Mouse (Mus musculus): ENCODE measurements at regions not wholly inside any gene's neighbourhood (a gene's known extent, or its start where the extent isn't known, plus 50 kb on each side); places are given as distances from the start of the nearest gene placed in this dataset.
"Not testable (repeated sequence)": the region's sequence is repeated elsewhere in the genome, so short reads cannot be mapped to it uniquely, and the experiment has no call there.

DNA sequence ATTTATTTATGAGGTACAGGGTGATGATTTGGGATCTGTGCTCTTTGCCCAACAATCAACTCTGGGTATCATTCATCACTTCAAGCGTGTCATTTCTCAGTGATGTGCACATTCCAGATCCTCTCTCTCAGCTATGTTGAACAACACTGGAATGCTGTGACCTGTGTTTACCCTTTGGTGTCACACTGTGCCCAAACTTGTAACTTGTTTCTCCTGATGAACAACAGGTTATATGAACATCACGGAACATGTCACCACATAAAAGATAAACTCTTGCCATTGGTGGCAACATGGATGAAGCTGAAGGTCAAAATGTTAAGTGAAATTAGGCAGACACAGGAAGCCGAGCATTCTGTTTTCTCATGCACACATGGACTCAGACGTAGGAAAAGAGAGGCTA lies 1330.9 kb upstream of the A1bg start:
- Histone ChIP-seq H3K27me3 (ENCODE audit: control insufficient read depth, insufficient read depth, low read length, poor library complexity, severe bottlenecking) (no peaks in the 10 kb centered on the region), H3K9me3 (replicated peaks; ENCODE audit: control insufficient read depth, insufficient read depth, low read length, poor library complexity, severe bottlenecking) (no peaks in the 10 kb centered on the region), H3K36me3 (ENCODE audit: control insufficient read depth, insufficient read depth, low read length, poor library complexity, severe bottlenecking) (peaks cover 27% of the 10 kb centered on the region), H3K27ac (ENCODE audit: insufficient read depth, low read length) (no peak overlapping the region), H3K9ac (ENCODE audit: low read depth, poor library complexity, severe bottlenecking) (no peak overlapping the region), H3K4me3 (ENCODE audit: low read depth, low read length) (no peak overlapping the region), H3K4me1 (ENCODE audit: control insufficient read depth, insufficient read depth, low read length) (no peaks in the 10 kb centered on the region)
- TF ChIP-seq EP300 (IDR thresholded peaks at IDR 0.05; ENCODE audit: insufficient read depth, low read depth, low read length) = no peak
- no peak for TF ChIP-seq POLR2A (IDR thresholded peaks at IDR 0.05; ENCODE audit: insufficient read depth, low read length)
- no peak for TF ChIP-seq CTCF (IDR thresholded peaks at IDR 0.05; ENCODE audit: low read depth, low read length)

- not testable (repeated sequence) for H3K27ac ChIP-seq (ENCODE audit: insufficient read depth, low read length); H3K9me3 ChIP-seq (replicated peaks; ENCODE audit: control insufficient read depth, insufficient read depth, low read length, poor library complexity, severe bottlenecking)
Observed at GRCm38 (mm10) chr15:62252078-62252833, 1329.4 kb upstream of the A1bg start.

GRCm38 (mm10) chr15:62249436-62249835 lies 1326.6 kb upstream of the A1bg start:
- Histone ChIP-seq H3K27ac (ENCODE audit: insufficient read depth, low read length) (no peak overlapping the region), H3K4me1 (ENCODE audit: control insufficient read depth, insufficient read depth, low read length) (no peaks in the 10 kb centered on the region), H3K9ac (ENCODE audit: low read depth, poor library complexity, severe bottlenecking) (no peak overlapping the region), H3K27me3 (ENCODE audit: control insufficient read depth, insufficient read depth, low read length, poor library complexity, severe bottlenecking) (no peaks in the 10 kb centered on the region), H3K36me3 (ENCODE audit: control insufficient read depth, insufficient read depth, low read length, poor library complexity, severe bottlenecking) (peaks cover 41% of the 10 kb centered on the region), H3K4me3 (ENCODE audit: low read depth, low read length) (no peak overlapping the region), H3K9me3 (replicated peaks; ENCODE audit: control insufficient read depth, insufficient read depth, low read length, poor library complexity, severe bottlenecking) (no peaks in the 10 kb centered on the region)
- TF ChIP-seq POLR2A (IDR thresholded peaks at IDR 0.05; ENCODE audit: insufficient read depth, low read length) (no peak), CTCF (IDR thresholded peaks at IDR 0.05; ENCODE audit: low read depth, low read length) (no peak), EP300 (IDR thresholded peaks at IDR 0.05; ENCODE audit: insufficient read depth, low read depth, low read length) (no peak)

More at GRCm38 (mm10) chr15:62252078-62252833, 1329.4 kb upstream of the A1bg start:
- H3K27me3 ChIP-seq (ENCODE audit: control insufficient read depth, insufficient read depth, low read length, poor library complexity, severe bottlenecking); H3K4me1 ChIP-seq (ENCODE audit: control insufficient read depth, insufficient read depth, low read length); H3K4me3 ChIP-seq (ENCODE audit: low read depth, low read length); H3K9ac ChIP-seq (ENCODE audit: low read depth, poor library complexity, severe bottlenecking): not testable (repeated sequence)
- H3K36me3 ChIP-seq (ENCODE audit: control insufficient read depth, insufficient read depth, low read length, poor library complexity, severe bottlenecking) = peaks cover 32% of the 10 kb centered on the region

- H3K9me3 ChIP-seq (replicated peaks; ENCODE audit: control insufficient read depth, insufficient read depth, low read length, poor library complexity, severe bottlenecking) = no peaks in the 10 kb centered on the region
- peaks cover 62% of the 10 kb centered on the region for H3K36me3 ChIP-seq (ENCODE audit: control insufficient read depth, insufficient read depth, low read length, poor library complexity, severe bottlenecking)
- H3K27me3 ChIP-seq (ENCODE audit: control insufficient read depth, insufficient read depth, low read length, poor library complexity, severe bottlenecking) = no peaks in the 10 kb centered on the region
- peaks cover under 1% of the 10 kb centered on the region for H3K4me1 ChIP-seq (ENCODE audit: control insufficient read depth, insufficient read depth, low read length)
- H3K4me3 ChIP-seq (ENCODE audit: low read depth, low read length) = no peak overlapping the region
- TF ChIP-seq CTCF (IDR thresholded peaks at IDR 0.05; ENCODE audit: low read depth, low read length) (no peak), POLR2A (IDR thresholded peaks at IDR 0.05; ENCODE audit: insufficient read depth, low read length) (no peak), EP300 (IDR thresholded peaks at IDR 0.05; ENCODE audit: insufficient read depth, low read depth, low read length) (no peak)
- no peak overlapping the region for H3K27ac ChIP-seq (ENCODE audit: insufficient read depth, low read length)
- no peak overlapping the region for H3K9ac ChIP-seq (ENCODE audit: low read depth, poor library complexity, severe bottlenecking)
Observed at GRCm38 (mm10) chr15:62246561-62247079, 1323.8 kb upstream of the A1bg start.

GRCm38 (mm10) chr15:62245237-62245636 lies 1322.4 kb upstream of the A1bg start:
- Histone ChIP-seq H3K9me3 (replicated peaks; ENCODE audit: control insufficient read depth, insufficient read depth, low read length, poor library complexity, severe bottlenecking) (no peaks in the 10 kb centered on the region), H3K36me3 (ENCODE audit: control insufficient read depth, insufficient read depth, low read length, poor library complexity, severe bottlenecking) (peaks cover 56% of the 10 kb centered on the region), H3K9ac (ENCODE audit: low read depth, poor library complexity, severe bottlenecking) (no peak overlapping the region), H3K27ac (ENCODE audit: insufficient read depth, low read length) (no peak overlapping the region), H3K4me3 (ENCODE audit: low read depth, low read length) (no peak overlapping the region), H3K4me1 (ENCODE audit: control insufficient read depth, insufficient read depth, low read length) (peaks cover 1% of the 10 kb centered on the region), H3K27me3 (ENCODE audit: control insufficient read depth, insufficient read depth, low read length, poor library complexity, severe bottlenecking) (no peaks in the 10 kb centered on the region)
- no peak for TF ChIP-seq CTCF (IDR thresholded peaks at IDR 0.05; ENCODE audit: low read depth, low read length)
- no peak for TF ChIP-seq POLR2A (IDR thresholded peaks at IDR 0.05; ENCODE audit: insufficient read depth, low read length)
- TF ChIP-seq EP300 (IDR thresholded peaks at IDR 0.05; ENCODE audit: insufficient read depth, low read depth, low read length) = no peak

DNA sequence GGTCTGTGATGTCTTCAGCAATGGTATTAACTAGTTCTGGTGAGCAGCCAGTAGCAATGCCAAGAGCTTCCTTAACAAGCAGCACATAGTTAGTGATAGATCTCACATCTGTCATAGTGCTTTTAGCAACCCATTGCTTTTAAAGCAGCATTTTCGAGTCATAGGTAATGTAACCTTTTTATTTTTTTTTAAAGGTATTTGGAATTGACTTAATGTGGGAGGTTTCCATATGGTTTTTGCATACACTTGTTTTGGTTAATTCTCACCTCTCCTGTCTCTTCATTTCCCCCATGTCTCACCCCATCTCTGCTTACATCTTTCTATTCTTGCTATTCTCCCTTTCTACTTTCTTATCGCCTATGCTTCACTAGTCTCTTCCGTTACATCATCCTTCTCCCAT lies 1322.0 kb upstream of the A1bg start:
- Histone ChIP-seq H3K27me3 (ENCODE audit: control insufficient read depth, insufficient read depth, low read length, poor library complexity, severe bottlenecking) (no peaks in the 10 kb centered on the region), H3K4me3 (ENCODE audit: low read depth, low read length) (no peak overlapping the region), H3K27ac (ENCODE audit: insufficient read depth, low read length) (no peak overlapping the region), H3K4me1 (ENCODE audit: control insufficient read depth, insufficient read depth, low read length) (peaks cover 1% of the 10 kb centered on the region), H3K9me3 (replicated peaks; ENCODE audit: control insufficient read depth, insufficient read depth, low read length, poor library complexity, severe bottlenecking) (no peaks in the 10 kb centered on the region), H3K36me3 (ENCODE audit: control insufficient read depth, insufficient read depth, low read length, poor library complexity, severe bottlenecking) (peaks cover 53% of the 10 kb centered on the region), H3K9ac (ENCODE audit: low read depth, poor library complexity, severe bottlenecking) (no peak overlapping the region)
- TF ChIP-seq EP300 (IDR thresholded peaks at IDR 0.05; ENCODE audit: insufficient read depth, low read depth, low read length) (no peak), POLR2A (IDR thresholded peaks at IDR 0.05; ENCODE audit: insufficient read depth, low read length) (no peak), CTCF (IDR thresholded peaks at IDR 0.05; ENCODE audit: low read depth, low read length) (no peak)
